Mouse (Mus musculus) liver, embryonic 13.5 days (tissue): ENCODE data around the gene Swap70. TPM values are rescaled to one million over a fixed set of nuclear protein-coding genes. Genes with fewer than 3 reads are reported as not detected.

ENCODE experiments used
- ATAC-seq: fragments of 200-750 bp; cut with Nextera tagmentation; 2 replicates; pipeline ENCODE4 v1.8.0; 2017; ENCODE audit warnings: low read depth, mild to moderate bottlenecking, moderate number of reproducible peaks, moderate library complexity
- DNase-seq: peaks from one replicate; pipeline ENCODE4 v3.0.0; 2022
- H3K27ac ChIP-seq: fragments of 300-500 bp; sonication (generic); 2 replicates; pipeline ENCODE4 v1.5.1; 2015; ENCODE audit warnings: moderate library complexity, mild to moderate bottlenecking, inconsistent platforms
- H3K27me3 ChIP-seq: fragments of 300-500 bp; sonication (generic); 2 replicates; pipeline ENCODE4 v1.6.1; 2015; ENCODE audit warnings: mild to moderate bottlenecking, inconsistent platforms
- H3K36me3 ChIP-seq: fragments of 300-500 bp; sonication (generic); 2 replicates; pipeline ENCODE4 v1.6.1; 2015; ENCODE audit warnings: mild to moderate bottlenecking, inconsistent platforms
- H3K4me1 ChIP-seq: fragments of 300-500 bp; sonication (generic); replicated peaks from 2 replicates; pipeline ENCODE4 v1.6.1; 2015; ENCODE audit warnings: inconsistent platforms
- H3K4me2 ChIP-seq: fragments of 300-500 bp; sonication (generic); 2 replicates; pipeline ENCODE4 v1.6.1; 2015; ENCODE audit warnings: inconsistent platforms, mild to moderate bottlenecking, moderate library complexity
- H3K4me3 ChIP-seq: fragments of 300-500 bp; sonication (generic); replicated peaks from 2 replicates; pipeline ENCODE4 v1.5.1; 2015; ENCODE audit warnings: mild to moderate bottlenecking, inconsistent platforms
- H3K9ac ChIP-seq: fragments of 300-500 bp; sonication (generic); 2 replicates; pipeline ENCODE4 v1.6.1; 2015; ENCODE audit warnings: mild to moderate bottlenecking, inconsistent platforms
- H3K9me3 ChIP-seq: fragments of 300-500 bp; sonication (generic); replicated peaks from 2 replicates; pipeline ENCODE4 v1.6.1; 2016; ENCODE audit warnings: inconsistent platforms
- WGBS: fragments of 180-500 bp; shearing (Covaris S2); methylation state at CpG from one replicate; pipeline ENCODE4 v1.1.7; 2015; ENCODE audit not compliant: insufficient replicate concordance; 5-methylcytosine and 5-hydroxymethylcytosine counted together
- polyA plus RNA-seq: library from polyadenylated mRNA; unstranded; fragments of >200 nt; fragmentation: Nextera tagmentation; extraction: Ambion mirVana; gene quantifications from 2 replicates; pipeline ENCODE4 v1.2.1, GENCODE M21; 2015

Swap70 gene
- polyA plus RNA-seq, 1 experiment from 2014 or later, result 10.2 TPM

DNA sequence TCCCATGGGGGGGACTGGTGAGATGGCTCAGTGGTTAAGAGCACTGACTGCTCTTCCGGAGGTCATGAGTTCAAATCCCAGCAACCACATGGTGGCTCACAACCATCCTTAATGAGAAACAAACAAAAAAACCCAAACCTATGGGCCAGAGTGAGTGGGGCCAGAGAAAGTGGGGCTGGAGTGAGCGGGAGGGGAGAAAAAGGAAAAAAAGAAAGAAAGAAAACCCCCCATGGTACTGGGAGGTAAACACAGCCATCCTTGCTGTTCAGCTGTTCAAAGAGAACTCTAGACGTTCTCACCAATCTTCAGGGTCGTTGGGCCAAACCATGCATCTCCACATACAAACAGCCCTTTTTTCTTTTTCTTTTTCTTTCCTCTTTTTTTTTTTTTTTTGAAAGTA lies 18.1 kb downstream of the Swap70 start:
- WGBS, result 83% methylated on average over 4 of the region's 4 CpGs
- no peaks in the 10 kb centered on the region for H3K9me3 ChIP-seq
- peaks cover 18% of the 10 kb centered on the region for H3K4me1 ChIP-seq
- H3K4me3 ChIP-seq, result no peak overlapping the region
- H3K9ac ChIP-seq, result no peak overlapping the region
- no peak overlapping the region for H3K4me2 ChIP-seq
- no peaks in the 10 kb centered on the region for H3K27me3 ChIP-seq
- ATAC-seq (no peak), DNase-seq (no peak)
- no peak overlapping the region for H3K27ac ChIP-seq
- 0 out of 2 replicates have a peak, but pooled peaks cover 3% of the 10 kb centered on the region for H3K36me3 ChIP-seq

- no peaks in the 10 kb centered on the region for H3K27me3 ChIP-seq
- peaks cover 9% of the 10 kb centered on the region for H3K4me1 ChIP-seq
- no peak overlapping the region for H3K9ac ChIP-seq
- peaks cover 12% of the 10 kb centered on the region; the same call in 1 of the 2 replicates for H3K36me3 ChIP-seq
- no peak overlapping the region for H3K4me3 ChIP-seq
- ATAC-seq (no peak), DNase-seq (no peak)
- H3K27ac ChIP-seq, result no peak overlapping the region
- no peak overlapping the region for H3K4me2 ChIP-seq
- WGBS, result 44% methylated on average over 9 of the region's 9 CpGs
- H3K9me3 ChIP-seq, result no peaks in the 10 kb centered on the region
Observed at GRCm38 (mm10) chr7:110241472-110242289, 20.2 kb downstream of the Swap70 start.

DNA sequence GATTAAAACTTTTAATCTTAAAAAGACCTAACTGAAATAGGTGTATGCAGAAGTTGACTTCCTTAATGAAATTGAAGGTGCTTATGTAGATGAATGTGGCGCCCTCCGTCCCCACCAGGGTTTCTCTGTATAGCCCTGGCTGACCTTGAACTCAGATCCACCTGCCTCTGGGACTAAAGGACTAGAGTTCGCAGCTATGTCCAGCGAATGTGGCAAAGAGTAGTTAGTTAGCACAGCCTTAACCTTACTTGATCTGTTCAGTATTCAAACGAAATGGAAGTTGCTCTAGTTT lies 20.7 kb downstream of the Swap70 start:
- Histone ChIP-seq H3K9ac (no peak overlapping the region), H3K4me1 (peaks cover 4% of the 10 kb centered on the region; the same call in 1 of the 2 replicates), H3K27ac (no peak overlapping the region), H3K9me3 (no peaks in the 10 kb centered on the region), H3K36me3 (peaks cover 13% of the 10 kb centered on the region; the same call in 1 of the 2 replicates), H3K27me3 (no peaks in the 10 kb centered on the region), H3K4me3 (no peak overlapping the region), H3K4me2 (no peak overlapping the region)
- DNase-seq (no peak), ATAC-seq (no peak)
- 78% methylated on average over 5 of the region's 5 CpGs for WGBS

DNA sequence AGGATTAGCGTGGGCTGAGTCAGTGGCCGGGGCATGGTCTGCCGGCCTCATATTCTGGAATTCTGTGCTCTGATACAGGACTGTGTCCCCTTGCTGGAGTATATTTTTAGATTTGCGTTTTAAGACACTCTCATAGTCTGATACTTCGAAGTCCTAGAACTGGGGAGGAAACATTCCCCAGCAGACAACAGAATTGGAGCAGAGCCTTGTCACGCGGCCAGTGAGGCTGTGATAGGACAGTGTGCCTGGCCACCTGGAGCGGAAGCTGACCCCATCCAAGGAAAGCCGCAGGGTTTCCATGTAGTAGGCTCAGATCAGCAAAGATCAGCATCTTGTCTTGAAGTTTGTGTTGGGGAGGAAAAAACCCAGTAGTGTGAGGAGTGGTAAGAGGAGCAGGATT lies 23.6 kb downstream of the Swap70 start:
- Histone ChIP-seq H3K4me2 (no peak overlapping the region), H3K4me3 (no peak overlapping the region), H3K27ac (no peak overlapping the region), H3K36me3 (peaks cover 13% of the 10 kb centered on the region; the same call in 1 of the 2 replicates), H3K9me3 (no peaks in the 10 kb centered on the region), H3K9ac (no peak overlapping the region), H3K4me1 (no peaks in the 10 kb centered on the region), H3K27me3 (no peaks in the 10 kb centered on the region)
- DNase-seq (no peak), ATAC-seq (no peak)
- 86% methylated on average over 9 of the region's 9 CpGs for WGBS

DNA sequence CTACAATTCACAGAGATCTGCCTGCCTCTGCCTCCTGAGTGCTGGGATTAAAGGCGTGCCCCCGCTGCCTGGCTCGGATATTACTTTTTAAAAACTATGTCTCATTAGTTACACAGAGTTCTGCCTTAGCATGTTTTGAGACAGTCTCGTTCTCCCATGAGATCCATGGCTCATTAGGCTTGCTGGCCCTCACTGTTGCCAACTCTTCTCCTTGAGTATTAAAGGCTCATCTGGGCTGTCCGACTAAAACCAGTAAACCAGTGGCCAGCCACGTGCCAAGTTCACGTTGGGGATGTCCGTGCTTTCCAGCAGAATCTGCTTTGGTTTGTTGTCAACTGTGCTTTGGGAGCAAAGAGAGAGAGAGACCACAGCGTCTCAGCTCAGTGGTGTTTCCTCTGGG lies 25.0 kb downstream of the Swap70 start:
- DNase-seq (no peak), ATAC-seq (no peak)
- Histone ChIP-seq H3K4me2 (no peak overlapping the region), H3K4me3 (no peak overlapping the region), H3K9me3 (no peaks in the 10 kb centered on the region), H3K27ac (no peak overlapping the region), H3K9ac (no peak overlapping the region), H3K27me3 (no peaks in the 10 kb centered on the region), H3K4me1 (no peaks in the 10 kb centered on the region), H3K36me3 (peaks cover 13% of the 10 kb centered on the region; the same call in 1 of the 2 replicates)
- 79% methylated on average over 9 of the region's 9 CpGs for WGBS

DNA sequence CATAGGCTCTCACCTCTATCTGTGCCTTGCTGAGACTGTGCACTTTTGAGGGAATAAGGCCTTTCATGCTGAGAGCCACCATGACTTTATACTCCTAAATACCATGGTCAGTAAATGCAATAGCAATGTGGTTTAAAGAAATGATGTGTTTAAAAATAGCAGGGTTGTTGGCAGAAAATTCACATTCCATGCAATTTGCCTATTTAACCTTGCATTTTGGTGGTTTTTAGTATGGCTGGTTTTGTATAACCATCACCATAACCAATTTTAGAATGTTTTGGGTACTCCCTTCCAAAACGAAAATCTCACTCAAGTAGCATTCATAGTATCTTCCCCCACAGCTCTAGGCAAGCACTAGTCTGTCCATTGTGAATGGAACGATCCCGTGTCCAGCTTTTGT lies 26.3 kb downstream of the Swap70 start:
- H3K4me1 ChIP-seq, result no peaks in the 10 kb centered on the region
- H3K9me3 ChIP-seq, result no peaks in the 10 kb centered on the region
- H3K4me3 ChIP-seq, result no peak overlapping the region
- WGBS, result 81% methylated on average over 3 of the region's 3 CpGs
- no peak overlapping the region for H3K4me2 ChIP-seq
- no peak for DNase-seq
- no peak overlapping the region for H3K9ac ChIP-seq
- no peaks in the 10 kb centered on the region for H3K27me3 ChIP-seq
- no peak for ATAC-seq
- H3K27ac ChIP-seq, result no peak overlapping the region
- peaks cover 18% of the 10 kb centered on the region; the same call in 1 of the 2 replicates for H3K36me3 ChIP-seq

GRCm38 (mm10) chr7:110248677-110249076 lies 27.2 kb downstream of the Swap70 start:
- no peak overlapping the region for H3K9ac ChIP-seq
- no peak for ATAC-seq
- DNase-seq, result no peak
- H3K27ac ChIP-seq, result no peak overlapping the region
- H3K27me3 ChIP-seq, result no peaks in the 10 kb centered on the region
- H3K9me3 ChIP-seq, result no peaks in the 10 kb centered on the region
- H3K4me2 ChIP-seq, result no peak overlapping the region
- H3K4me3 ChIP-seq, result no peak overlapping the region
- H3K4me1 ChIP-seq, result no peaks in the 10 kb centered on the region
- whole genome bisulfite sequencing, result 85% methylated on average over 4 of the region's 4 CpGs
- H3K36me3 ChIP-seq, result peaks cover 24% of the 10 kb centered on the region; the same call in 1 of the 2 replicates

- Histone ChIP-seq H3K27ac (no peak overlapping the region), H3K27me3 (no peaks in the 10 kb centered on the region), H3K9ac (no peak overlapping the region), H3K36me3 (peaks cover 18% of the 10 kb centered on the region; the same call in 1 of the 2 replicates), H3K9me3 (no peaks in the 10 kb centered on the region), H3K4me3 (no peak overlapping the region), H3K4me2 (no peak overlapping the region), H3K4me1 (peaks cover 29% of the 10 kb centered on the region)
- no peak for ATAC-seq
- 56% methylated on average over 2 of the region's 2 CpGs for whole genome bisulfite sequencing
- DNase-seq, result no peak
Observed at GRCm38 (mm10) chr7:110253861-110254260, 32.4 kb downstream of the Swap70 start.

- DNase-seq (no peak), ATAC-seq (no peak)
- Histone ChIP-seq H3K27me3 (no peaks in the 10 kb centered on the region), H3K36me3 (peaks cover 18% of the 10 kb centered on the region; the same call in 1 of the 2 replicates), H3K9me3 (no peaks in the 10 kb centered on the region), H3K4me2 (no peak overlapping the region), H3K9ac (no peak overlapping the region), H3K4me1 (peaks cover 33% of the 10 kb centered on the region), H3K27ac (no peak overlapping the region), H3K4me3 (no peak overlapping the region)
- WGBS, result 46% methylated on average over 5 of the region's 5 CpGs
Observed at GRCm38 (mm10) chr7:110254395-110254794, 32.9 kb downstream of the Swap70 start.

GRCm38 (mm10) chr7:110257059-110257458 lies 35.5 kb downstream of the Swap70 start:
- 29% methylated on average over 2 of the region's 2 CpGs for WGBS
- Histone ChIP-seq H3K27me3 (no peaks in the 10 kb centered on the region), H3K27ac (no peak overlapping the region)

GRCm38 (mm10) chr7:110258196-110258950 lies 36.9 kb downstream of the Swap70 start:
- H3K9ac ChIP-seq, result no peak overlapping the region
- no peak overlapping the region for H3K4me3 ChIP-seq
- H3K27me3 ChIP-seq, result no peaks in the 10 kb centered on the region
- no peaks in the 10 kb centered on the region for H3K9me3 ChIP-seq
- WGBS, result 75% methylated on average over 11 of the region's 11 CpGs
- H3K4me2 ChIP-seq, result no peak overlapping the region
- H3K27ac ChIP-seq, result no peak overlapping the region
- DNase-seq, result no peak
- ATAC-seq, result no peak
- peaks cover 41% of the 10 kb centered on the region for H3K4me1 ChIP-seq
- H3K36me3 ChIP-seq, result peaks cover 7% of the 10 kb centered on the region; the same call in 1 of the 2 replicates

More at GRCm38 (mm10) chr7:110257059-110257458, 35.5 kb downstream of the Swap70 start:
- Histone ChIP-seq H3K4me1 (peaks cover 41% of the 10 kb centered on the region), H3K4me3 (no peak overlapping the region), H3K9ac (no peak overlapping the region), H3K36me3 (peaks cover 18% of the 10 kb centered on the region; the same call in 1 of the 2 replicates), H3K9me3 (no peaks in the 10 kb centered on the region), H3K4me2 (no peak overlapping the region)
- no peak for DNase-seq
- no peak for ATAC-seq
